Mouse (Mus musculus) spleen, adult 2 months (tissue): Measurements from ENCODE around the gene Gpatch3.

Experiments
- CTCF ChIP-seq: fragments of 200-500 bp; IDR thresholded peaks from 2 replicates; pipeline ENCODE4 v1.5.1; 2011; ENCODE audit warnings: mild to moderate bottlenecking, inconsistent platforms; ENCODE audit not compliant: insufficient read depth, insufficient read length, insufficient replicate concordance; ENCODE audit errors: extremely low read depth
- POLR2A ChIP-seq: fragments of 200-500 bp; IDR thresholded peaks from 2 replicates; pipeline ENCODE4 v1.6.1; 2011; ENCODE audit warnings: low read depth, low read length, inconsistent platforms

GRCm38 (mm10) chr4:133559846-133560245, 14.7 kb upstream of the Gpatch3 start:
- TF ChIP-seq POLR2A = no peak
- TF ChIP-seq CTCF = no peak
